Comparison of ENCODE assay signal across 17 mouse cellular contexts in genomic region chr14:120835758-120836157, GRCm38 (mm10).
DNase-seq lines count a peak whose midpoint lies in the region; ATAC-seq and TF ChIP-seq lines count a peak whose summit lies in the region.
"Had no signal": no experiment of that assay in that cellular context is flagged by ENCODE, and none has a peak within 500 bp of the region (broad histone marks: within the 10 kb centered on the region; RNA-seq: fewer than 3 reads in every experiment).

No protein-coding gene starts in this region.

- no peak for TF ChIP-seq POLR2A in kidney, adult 2 months (IDR thresholded peaks at IDR 0.05; ENCODE audit: low read depth, low read length)

- H3K4me3 ChIP-seq in forebrain, embryonic 15.5 days, result no peak overlapping the region
- no peak overlapping the region for H3K4me3 ChIP-seq in forebrain, embryonic 10.5 days
- H3K4me3 ChIP-seq in kidney, adult 2 months (ENCODE audit: insufficient read depth, low read depth, low read length), result no peak overlapping the region
- no peak overlapping the region for H3K4me3 ChIP-seq in stomach, postnatal 0 days (ENCODE audit: low read depth, low read length)
- H3K4me3 ChIP-seq: heart, embryonic 15.5 days; hindbrain, embryonic 15.5 days; liver, embryonic 12.5 days; neural tube, embryonic 13.5 days had no signal

- H3K27me3 ChIP-seq in forebrain, embryonic 15.5 days, result no peaks in the 10 kb centered on the region
- H3K27me3 ChIP-seq in forebrain, embryonic 10.5 days (ENCODE audit: poor library complexity, severe bottlenecking), result no peaks in the 10 kb centered on the region
- H3K27me3 ChIP-seq in kidney, adult 2 months (replicated peaks; ENCODE audit: control insufficient read depth, insufficient read depth, low read length), result no peaks in the 10 kb centered on the region
- no peaks in the 10 kb centered on the region for H3K27me3 ChIP-seq in stomach, postnatal 0 days (ENCODE audit: control insufficient read depth, insufficient read depth, low read length)
- H3K27me3 ChIP-seq: heart, embryonic 15.5 days; hindbrain, embryonic 15.5 days; liver, embryonic 12.5 days; neural tube, embryonic 13.5 days had no signal

- 0 out of 2 replicates have a peak, but pooled peaks have one; percentile 8 for TF ChIP-seq CTCF in kidney, adult 2 months (conservative IDR thresholded peaks at IDR 0.05; ENCODE audit: insufficient read depth, insufficient read length, low read depth, low read length)
- TF ChIP-seq CTCF in stomach, postnatal 0 days (IDR thresholded peaks at IDR 0.05; ENCODE audit: low read depth), result peak; percentile 68

- peaks cover 10% of the 10 kb centered on the region for H3K4me1 ChIP-seq in forebrain, embryonic 15.5 days
- H3K4me1 ChIP-seq in forebrain, embryonic 10.5 days, result peaks cover 31% of the 10 kb centered on the region
- peaks cover 8% of the 10 kb centered on the region; the same call in 1 of the 2 replicates for H3K4me1 ChIP-seq in kidney, adult 2 months (ENCODE audit: control insufficient read depth, insufficient read depth, low read length)
- H3K4me1 ChIP-seq in stomach, postnatal 0 days (replicated peaks; ENCODE audit: control insufficient read depth, insufficient read depth), result peaks cover 5% of the 10 kb centered on the region; the same call in 1 of the 2 replicates

- peak overlapping the region; percentile 72 for H3K27ac ChIP-seq in forebrain, embryonic 15.5 days (replicated peaks)
- no peak overlapping the region for H3K27ac ChIP-seq in forebrain, embryonic 10.5 days
- no peak overlapping the region for H3K27ac ChIP-seq in kidney, adult 2 months (ENCODE audit: insufficient read depth, low read depth, low read length)
- no peak overlapping the region for H3K27ac ChIP-seq in stomach, postnatal 0 days (replicated peaks)
- H3K27ac ChIP-seq: heart, embryonic 15.5 days; hindbrain, embryonic 15.5 days; liver, embryonic 12.5 days; neural tube, embryonic 13.5 days had no signal

- H3K9ac ChIP-seq in forebrain, embryonic 15.5 days (replicated peaks), result no peak overlapping the region
- H3K9ac ChIP-seq in stomach, postnatal 0 days (ENCODE audit: low read length), result no peak overlapping the region
- H3K9ac ChIP-seq: heart, embryonic 15.5 days; hindbrain, embryonic 15.5 days; liver, embryonic 12.5 days; neural tube, embryonic 13.5 days had no signal

- peak; percentile 39 for ATAC-seq in forebrain, embryonic 15.5 days (replicated peaks)
- no peak for ATAC-seq in stomach, postnatal 0 days (ENCODE audit: low FRiP score, low TSS enrichment)
- no peak for ATAC-seq in megakaryocyte-erythroid progenitor cell, adult 5-6 weeks (replicated peaks; ENCODE audit: low FRiP score, low TSS enrichment, poor library complexity, severe bottlenecking)
- ATAC-seq: activated CD4-positive, CD25-positive, alpha-beta regulatory T cell, adult 4 months; liver, embryonic 12.5 days had no signal

- H3K9me3 ChIP-seq in forebrain, embryonic 15.5 days, result no peaks in the 10 kb centered on the region
- no peaks in the 10 kb centered on the region for H3K9me3 ChIP-seq in forebrain, embryonic 10.5 days
- no peaks in the 10 kb centered on the region for H3K9me3 ChIP-seq in stomach, postnatal 0 days (ENCODE audit: control insufficient read depth, low read length)
- H3K9me3 ChIP-seq: heart, embryonic 15.5 days; hindbrain, embryonic 15.5 days; neural tube, embryonic 13.5 days had no signal

- H3K4me2 ChIP-seq in forebrain, embryonic 15.5 days (replicated peaks), result no peak overlapping the region
- H3K4me2 ChIP-seq in stomach, postnatal 0 days (replicated peaks; ENCODE audit: low read depth), result no peak overlapping the region
- H3K4me2 ChIP-seq: heart, embryonic 15.5 days; hindbrain, embryonic 15.5 days; liver, embryonic 12.5 days; neural tube, embryonic 13.5 days had no signal

- no peak for TF ChIP-seq EP300 in stomach, postnatal 0 days (optimal IDR thresholded peaks at IDR 0.05)

- WGBS in forebrain, embryonic 15.5 days, result 56% methylated on average over 5 of the region's 5 CpGs
- WGBS in forebrain, embryonic 10.5 days, result 74% methylated on average over 5 of the region's 5 CpGs
- 60% methylated on average over 5 of the region's 5 CpGs for WGBS in kidney, adult 2 months
- WGBS in stomach, postnatal 0 days, result 57% methylated on average over 5 of the region's 5 CpGs

- H3K36me3 ChIP-seq in forebrain, embryonic 15.5 days, result no peaks in the 10 kb centered on the region
- H3K36me3 ChIP-seq in forebrain, embryonic 10.5 days (replicated peaks), result no peaks in the 10 kb centered on the region
- H3K36me3 ChIP-seq in kidney, adult 2 months (ENCODE audit: control insufficient read depth, insufficient read depth, low read length), result no peaks in the 10 kb centered on the region
- H3K36me3 ChIP-seq in stomach, postnatal 0 days (ENCODE audit: control insufficient read depth, insufficient read depth, low read length), result no peaks in the 10 kb centered on the region
- H3K36me3 ChIP-seq: heart, embryonic 15.5 days; hindbrain, embryonic 15.5 days; liver, embryonic 12.5 days; neural tube, embryonic 13.5 days had no signal

- no peak for DNase-seq in forebrain, embryonic 10.5 days (ENCODE audit: extremely low spot score, low spot score)
- DNase-seq in kidney, adult 2 months, result no peak
- no peak for DNase-seq in kidney, postnatal 25 days
- DNase-seq in retina, adult 2 months (ENCODE audit: low read depth, low spot score), result peak; percentile 38
- no peak for DNase-seq in retina, embryonic 14.5 days (ENCODE audit: low spot score)
- no peak for DNase-seq in stomach, postnatal 0 days (ENCODE audit: low spot score)
- DNase-seq: cerebellum, adult 8-10 months; gastrocnemius, postnatal 36 days; lung, postnatal 36 days; thymus, adult 18-20 months had no signal
